Mouse (Mus musculus) neural tube, embryonic 15.5 days (tissue): ENCODE results near the gene Thsd4. TPM values are rescaled to one million over a fixed set of nuclear protein-coding genes. Genes with fewer than 3 reads are reported as not detected.

Experiments
- ATAC-seq: fragments of 200-750 bp; cut with Nextera tagmentation; 2 replicates; pipeline ENCODE4 v1.8.0; 2017; ENCODE audit warnings: mild to moderate bottlenecking, moderate TSS enrichment, moderate library complexity; ENCODE audit not compliant: low FRiP score
- H3K27ac ChIP-seq: fragments of 300-500 bp; sonication (generic); replicated peaks from 2 replicates; pipeline ENCODE4 v1.5.1; 2015; ENCODE audit warnings: mild to moderate bottlenecking, inconsistent platforms
- H3K27me3 ChIP-seq: fragments of 300-500 bp; sonication (generic); replicated peaks from 2 replicates; pipeline ENCODE4 v1.6.1; 2015; ENCODE audit warnings: inconsistent platforms
- H3K36me3 ChIP-seq: fragments of 300-500 bp; sonication (generic); 2 replicates; pipeline ENCODE4 v1.6.1; 2015; ENCODE audit warnings: inconsistent platforms
- H3K4me1 ChIP-seq: fragments of 300-500 bp; sonication (generic); 2 replicates; pipeline ENCODE4 v1.6.1; 2015; ENCODE audit warnings: inconsistent platforms
- H3K4me2 ChIP-seq: fragments of 300-500 bp; sonication (generic); 2 replicates; pipeline ENCODE4 v1.6.1; 2015; ENCODE audit warnings: inconsistent platforms, mild to moderate bottlenecking, moderate library complexity
- H3K4me3 ChIP-seq: fragments of 300-500 bp; sonication (generic); replicated peaks from 2 replicates; pipeline ENCODE4 v1.5.1; 2015; ENCODE audit warnings: mild to moderate bottlenecking, inconsistent platforms
- H3K9ac ChIP-seq: fragments of 300-500 bp; sonication (generic); replicated peaks from 2 replicates; pipeline ENCODE4 v1.6.1; 2015; ENCODE audit warnings: mild to moderate bottlenecking, inconsistent platforms
- H3K9me3 ChIP-seq: fragments of 300-500 bp; sonication (generic); replicated peaks from 2 replicates; pipeline ENCODE4 v1.6.1; 2016; ENCODE audit warnings: inconsistent platforms
- WGBS: fragments of 180-500 bp; shearing (Covaris S2); methylation state at CpG from one replicate; pipeline ENCODE4 v1.1.7; 2015; ENCODE audit warnings: mixed read lengths; 5-methylcytosine and 5-hydroxymethylcytosine counted together
- polyA plus RNA-seq: library from polyadenylated mRNA; unstranded; fragments of >200 nt; fragmentation: Nextera tagmentation; extraction: Ambion mirVana; gene quantifications from 2 replicates; pipeline ENCODE4 v1.2.1, GENCODE M21; 2015

Thsd4 gene
- polyA plus RNA-seq, 1 experiment from 2014 or later, result 6.8 TPM

GRCm38 (mm10) chr9:60313661-60314060 lies 208.2 kb downstream of the Thsd4 start:
- Histone ChIP-seq H3K4me3 (no peak overlapping the region), H3K27ac (no peak overlapping the region), H3K4me1 (peaks cover 44% of the 10 kb centered on the region), H3K9me3 (no peaks in the 10 kb centered on the region), H3K27me3 (no peaks in the 10 kb centered on the region), H3K4me2 (no peak overlapping the region), H3K36me3 (no peaks in the 10 kb centered on the region), H3K9ac (no peak overlapping the region)
- WGBS, result 53% methylated on average over 6 of the region's 6 CpGs
- ATAC-seq, result no peak

GRCm38 (mm10) chr9:60312670-60313069 lies 209.2 kb downstream of the Thsd4 start:
- H3K36me3 ChIP-seq, result no peaks in the 10 kb centered on the region
- H3K27ac ChIP-seq, result peak overlapping the region; percentile 49; the same call in 1 of the 2 replicates
- H3K4me3 ChIP-seq, result no peak overlapping the region
- H3K4me2 ChIP-seq, result no peak overlapping the region
- no peaks in the 10 kb centered on the region for H3K27me3 ChIP-seq
- WGBS, result 70% methylated on average over 7 of the region's 7 CpGs
- H3K9me3 ChIP-seq, result no peaks in the 10 kb centered on the region
- no peak for ATAC-seq
- H3K4me1 ChIP-seq, result peaks cover 44% of the 10 kb centered on the region
- H3K9ac ChIP-seq, result no peak overlapping the region

DNA sequence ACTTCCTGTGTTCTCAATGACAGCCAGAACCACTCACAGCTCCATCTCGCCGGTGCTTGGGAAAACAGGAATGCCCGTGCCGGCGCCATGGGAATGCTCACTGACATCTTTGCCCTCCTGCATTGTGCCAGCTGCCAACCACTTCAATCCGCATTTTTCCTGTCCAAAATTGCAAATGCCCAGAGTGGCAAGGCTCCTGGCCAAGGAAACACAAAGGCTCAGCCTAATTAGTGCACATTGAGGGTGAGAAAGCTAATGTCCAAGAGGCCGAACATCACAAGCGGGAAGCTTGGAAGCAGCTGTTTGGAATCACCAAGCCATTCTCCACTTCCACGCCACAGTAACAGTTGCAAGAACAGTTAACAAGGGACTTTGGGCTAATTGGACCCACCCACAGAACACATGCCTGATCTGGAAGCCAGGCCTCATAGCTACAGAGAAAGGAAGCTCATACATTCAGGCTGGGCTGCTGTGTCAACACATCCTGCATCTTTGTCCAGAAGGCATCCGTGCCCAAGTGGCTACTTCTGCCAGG lies 210.2 kb downstream of the Thsd4 start:
- 39% methylated on average over 10 of the region's 10 CpGs for WGBS
- no peaks in the 10 kb centered on the region for H3K36me3 ChIP-seq
- no peak overlapping the region for H3K4me3 ChIP-seq
- H3K9ac ChIP-seq, result no peak overlapping the region
- no peak overlapping the region for H3K4me2 ChIP-seq
- peaks cover 44% of the 10 kb centered on the region for H3K4me1 ChIP-seq
- H3K27ac ChIP-seq, result peak overlapping the region; percentile 49
- ATAC-seq, result peak; percentile 83
- H3K9me3 ChIP-seq, result no peaks in the 10 kb centered on the region
- no peaks in the 10 kb centered on the region for H3K27me3 ChIP-seq

DNA sequence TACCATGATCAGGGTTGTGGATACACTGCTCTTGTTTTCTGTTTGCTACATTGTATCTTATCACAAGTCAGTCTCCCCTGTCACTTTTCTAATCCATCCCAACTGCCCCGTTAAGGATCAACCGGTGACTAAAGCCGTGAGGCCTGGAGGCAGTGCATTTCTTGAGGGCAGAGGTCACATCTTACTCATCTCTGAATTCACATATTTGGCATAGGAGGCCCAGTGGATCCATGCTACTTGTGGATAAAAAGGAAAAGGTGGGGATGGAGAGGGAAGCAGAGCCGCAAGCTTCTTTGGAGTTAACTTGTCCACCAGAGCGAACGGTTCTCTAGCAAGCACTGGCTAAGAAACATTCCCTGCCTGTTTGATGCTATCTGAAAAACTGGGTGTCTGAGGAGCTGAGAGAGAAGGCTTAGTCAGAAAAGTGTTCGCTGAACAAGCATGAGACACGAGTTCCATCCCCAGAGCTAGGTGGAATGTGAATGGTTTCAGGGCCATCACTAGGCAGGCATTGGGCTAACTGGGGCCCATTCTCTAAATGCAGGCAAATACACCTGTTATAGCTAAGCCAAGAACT lies 211.0 kb downstream of the Thsd4 start:
- no peak overlapping the region for H3K4me2 ChIP-seq
- 74% methylated on average over 8 of the region's 8 CpGs for WGBS
- H3K9me3 ChIP-seq, result no peaks in the 10 kb centered on the region
- no peak overlapping the region for H3K9ac ChIP-seq
- H3K36me3 ChIP-seq, result no peaks in the 10 kb centered on the region
- H3K27ac ChIP-seq, result no peak overlapping the region
- no peaks in the 10 kb centered on the region for H3K27me3 ChIP-seq
- ATAC-seq, result no peak
- peaks cover 44% of the 10 kb centered on the region for H3K4me1 ChIP-seq
- no peak overlapping the region for H3K4me3 ChIP-seq

GRCm38 (mm10) chr9:60309786-60310711 lies 211.8 kb downstream of the Thsd4 start:
- H3K27me3 ChIP-seq, result no peaks in the 10 kb centered on the region
- H3K4me2 ChIP-seq, result no peak overlapping the region
- no peak overlapping the region for H3K4me3 ChIP-seq
- 39% methylated on average over 16 of the region's 16 CpGs for WGBS
- H3K27ac ChIP-seq, result peak overlapping the region; percentile 67
- no peak for ATAC-seq
- no peaks in the 10 kb centered on the region for H3K36me3 ChIP-seq
- peaks cover 44% of the 10 kb centered on the region for H3K4me1 ChIP-seq
- no peaks in the 10 kb centered on the region for H3K9me3 ChIP-seq
- H3K9ac ChIP-seq, result no peak overlapping the region

GRCm38 (mm10) chr9:60308182-60308581 lies 213.7 kb downstream of the Thsd4 start:
- ATAC-seq, result no peak
- Histone ChIP-seq H3K9me3 (no peaks in the 10 kb centered on the region), H3K27ac (no peak overlapping the region), H3K27me3 (no peaks in the 10 kb centered on the region), H3K36me3 (no peaks in the 10 kb centered on the region), H3K4me3 (no peak overlapping the region), H3K9ac (no peak overlapping the region), H3K4me1 (peaks cover 35% of the 10 kb centered on the region), H3K4me2 (no peak overlapping the region)
- 79% methylated on average over 4 of the region's 4 CpGs for WGBS

DNA sequence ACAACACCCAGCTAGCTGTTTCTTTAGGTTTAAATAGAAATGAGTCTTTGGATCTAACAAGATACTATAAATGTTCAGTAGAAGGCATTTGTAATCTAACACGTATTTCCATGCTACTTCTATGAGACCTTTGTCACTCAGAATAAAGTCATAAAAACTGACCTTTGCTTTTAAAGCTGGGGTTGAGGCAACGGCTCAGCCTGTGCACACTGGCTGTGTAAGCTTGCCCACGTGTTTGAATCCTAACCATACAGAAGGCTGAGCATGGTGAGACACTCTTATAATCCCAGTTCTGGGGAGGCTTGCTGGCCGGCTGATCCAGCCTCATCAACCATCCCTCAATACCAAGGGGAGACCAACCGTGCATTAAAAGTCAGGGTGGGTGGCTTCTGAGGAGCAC lies 214.4 kb downstream of the Thsd4 start:
- no peaks in the 10 kb centered on the region for H3K9me3 ChIP-seq
- 81% methylated on average over 5 of the region's 5 CpGs for WGBS
- no peaks in the 10 kb centered on the region for H3K27me3 ChIP-seq
- ATAC-seq, result no peak
- H3K36me3 ChIP-seq, result no peaks in the 10 kb centered on the region
- H3K4me2 ChIP-seq, result no peak overlapping the region
- H3K27ac ChIP-seq, result no peak overlapping the region
- H3K9ac ChIP-seq, result no peak overlapping the region
- H3K4me3 ChIP-seq, result no peak overlapping the region
- H3K4me1 ChIP-seq, result peaks cover 29% of the 10 kb centered on the region

DNA sequence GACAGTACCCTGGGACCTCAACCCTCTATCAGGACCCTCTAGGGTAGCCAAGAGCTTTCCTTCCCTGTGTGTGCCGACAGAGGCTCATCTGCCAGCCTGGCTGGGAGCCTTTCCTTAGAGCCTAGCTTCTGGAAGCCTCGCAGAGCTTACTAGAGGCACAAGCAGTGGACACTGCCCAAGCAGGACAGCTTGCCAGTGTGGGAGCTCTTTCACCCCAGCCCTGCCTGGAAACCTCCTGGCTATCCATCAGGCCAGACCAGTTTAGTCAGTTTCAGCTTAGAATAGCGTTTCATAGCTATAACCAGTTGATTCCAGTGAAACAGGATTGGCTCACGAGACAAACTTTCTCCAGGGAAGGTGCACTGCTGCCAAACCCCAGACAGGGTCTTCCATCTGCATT lies 215.6 kb downstream of the Thsd4 start:
- ATAC-seq, result no peak
- H3K27me3 ChIP-seq, result no peaks in the 10 kb centered on the region
- H3K27ac ChIP-seq, result no peak overlapping the region
- H3K4me1 ChIP-seq, result peaks cover 18% of the 10 kb centered on the region
- 83% methylated on average over 4 of the region's 4 CpGs for WGBS
- no peaks in the 10 kb centered on the region for H3K36me3 ChIP-seq
- no peaks in the 10 kb centered on the region for H3K9me3 ChIP-seq
- no peak overlapping the region for H3K4me2 ChIP-seq
- no peak overlapping the region for H3K4me3 ChIP-seq
- no peak overlapping the region for H3K9ac ChIP-seq

GRCm38 (mm10) chr9:60305204-60305840 lies 216.5 kb downstream of the Thsd4 start:
- Histone ChIP-seq H3K9ac (no peak overlapping the region), H3K9me3 (0 out of 2 replicates have a peak, but pooled peaks cover 4% of the 10 kb centered on the region), H3K4me2 (no peak overlapping the region), H3K27ac (no peak overlapping the region), H3K4me3 (no peak overlapping the region), H3K36me3 (no peaks in the 10 kb centered on the region), H3K27me3 (no peaks in the 10 kb centered on the region), H3K4me1 (peaks cover 9% of the 10 kb centered on the region)
- 89% methylated on average over 2 of the region's 2 CpGs for WGBS
- ATAC-seq, result no peak

- ATAC-seq, result no peak
- no peaks in the 10 kb centered on the region for H3K36me3 ChIP-seq
- 0 out of 2 replicates have a peak, but pooled peaks cover 4% of the 10 kb centered on the region for H3K9me3 ChIP-seq
- no peak overlapping the region for H3K4me2 ChIP-seq
- no peak overlapping the region for H3K4me3 ChIP-seq
- 85% methylated on average over 2 of the region's 2 CpGs for WGBS
- H3K4me1 ChIP-seq, result peaks cover 6% of the 10 kb centered on the region; the same call in 1 of the 2 replicates
- H3K27ac ChIP-seq, result no peak overlapping the region
- no peaks in the 10 kb centered on the region for H3K27me3 ChIP-seq
- H3K9ac ChIP-seq, result no peak overlapping the region
Measured at GRCm38 (mm10) chr9:60296276-60296675, 225.6 kb downstream of the Thsd4 start.

GRCm38 (mm10) chr9:60295199-60295598 lies 226.6 kb downstream of the Thsd4 start:
- WGBS, result 59% methylated on average over 6 of the region's 6 CpGs
- H3K27me3 ChIP-seq, result no peaks in the 10 kb centered on the region
- no peak overlapping the region for H3K4me2 ChIP-seq
- no peak for ATAC-seq
- no peak overlapping the region for H3K27ac ChIP-seq
- H3K36me3 ChIP-seq, result no peaks in the 10 kb centered on the region
- H3K9me3 ChIP-seq, result no peaks in the 10 kb centered on the region
- H3K9ac ChIP-seq, result no peak overlapping the region
- H3K4me3 ChIP-seq, result no peak overlapping the region
- peaks cover 6% of the 10 kb centered on the region; the same call in 1 of the 2 replicates for H3K4me1 ChIP-seq
